Mouse (Mus musculus): ENCODE results near the gene Dnajc11.
A peak's percentile ranks its signal among the peaks of the same experiment; 100 is the strongest.

The Dnajc11 gene

GRCm38 (mm10) chr4:151983560-151983959 is 50.1 kb downstream of the Dnajc11 start:
- DNase-seq (ENCODE audit: extremely low read depth, low read depth, low spot score): no peak

- peak; percentile 47 for DNase-seq (ENCODE audit: extremely low read depth, low read depth, low spot score)
Observed at GRCm38 (mm10) chr4:151985886-151986285, 52.4 kb downstream of the Dnajc11 start.

DNA sequence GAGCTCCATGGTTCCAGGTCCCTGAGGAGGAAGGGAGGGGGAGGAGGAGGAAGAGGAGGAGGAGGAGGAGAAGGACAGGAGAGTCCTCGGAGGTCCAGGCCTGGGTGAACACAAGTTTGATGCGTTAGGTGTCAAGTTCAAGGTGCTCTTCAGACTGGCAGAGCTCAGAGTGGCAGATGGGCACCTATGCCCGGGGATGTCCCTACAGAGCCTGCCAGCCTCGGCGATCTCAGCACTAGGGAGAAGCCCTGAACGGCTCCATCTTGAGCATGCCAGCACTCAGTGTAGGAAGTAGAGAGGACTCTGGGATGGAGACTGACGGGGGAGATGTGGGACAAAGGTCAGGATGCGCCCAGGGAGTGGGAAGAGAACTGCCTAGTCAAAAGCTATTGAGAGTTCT is 53.2 kb downstream of the Dnajc11 start:
- no peak for DNase-seq (ENCODE audit: extremely low read depth, low read depth, low spot score)

GRCm38 (mm10) chr4:151988014-151988341 is 54.5 kb downstream of the Dnajc11 start:
- no peak for DNase-seq (ENCODE audit: extremely low read depth, low read depth, low spot score)

DNA sequence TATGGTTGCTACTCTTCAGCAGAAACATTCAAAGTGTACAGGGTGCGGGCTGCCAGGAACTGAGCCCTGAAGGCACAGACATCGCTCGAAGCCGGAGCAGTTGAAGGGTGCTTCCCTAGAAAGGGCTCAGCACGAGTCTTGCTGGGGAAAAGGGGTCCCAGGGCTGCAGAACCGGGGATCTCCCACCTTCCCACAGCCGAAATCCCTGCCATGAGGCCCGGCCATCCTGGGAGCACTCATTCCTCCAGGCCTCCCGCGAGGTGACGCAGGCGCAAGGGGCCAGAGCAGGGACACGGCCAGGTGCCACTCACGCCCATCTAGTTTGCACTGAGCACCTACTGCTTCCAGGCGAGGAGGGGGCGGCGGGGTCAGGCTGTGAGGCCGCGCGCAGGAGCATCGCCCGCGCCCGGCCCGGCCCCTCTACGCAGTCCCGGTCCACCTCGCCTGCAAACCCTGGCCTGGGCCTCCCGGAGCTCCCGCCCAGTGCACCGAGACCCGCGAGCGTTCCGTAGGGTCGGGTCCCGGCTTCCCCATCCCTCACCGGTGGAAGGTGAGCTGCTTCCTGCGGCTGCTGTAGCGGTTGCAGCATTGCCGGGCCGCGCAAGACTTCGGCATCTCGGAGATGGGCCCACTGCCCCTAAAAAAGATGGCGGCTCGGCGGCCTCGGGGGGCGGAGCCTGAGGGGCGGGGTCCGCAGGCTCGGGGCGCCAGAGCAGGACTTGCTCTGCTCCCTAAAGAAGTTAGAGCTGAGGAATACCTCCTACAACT is 55.0 kb downstream of the Dnajc11 start, which contains the start of gene Thap3:
TSS of gene Thap3 (minus strand) at position 656 of the 768 bp plus-strand sequence.
- no peak for DNase-seq (ENCODE audit: extremely low read depth, low read depth, low spot score)

DNA sequence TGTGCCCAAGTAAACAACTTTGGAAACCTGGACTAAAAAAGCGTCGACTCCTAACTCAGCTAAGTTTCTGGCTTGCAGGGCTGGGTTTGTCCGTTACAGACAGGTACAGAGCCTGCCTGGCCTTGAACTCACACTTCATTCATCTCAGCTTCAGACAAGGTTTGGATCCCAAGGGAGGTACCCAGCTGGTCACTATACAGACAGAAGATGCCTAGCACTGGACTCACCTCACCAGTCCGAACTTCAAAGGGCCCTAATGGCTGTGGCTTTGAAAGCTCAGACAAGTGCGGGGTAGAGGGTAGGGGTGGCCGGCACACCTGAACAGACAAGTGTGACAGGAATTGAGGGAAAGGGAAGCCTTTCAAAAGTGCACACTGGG is 55.6 kb downstream of the Dnajc11 start:
- no peak for DNase-seq (ENCODE audit: extremely low read depth, low read depth, low spot score)

GRCm38 (mm10) chr4:151992091-151992490 is 58.6 kb downstream of the Dnajc11 start:
- no peak for DNase-seq (ENCODE audit: extremely low read depth, low read depth, low spot score)

DNA sequence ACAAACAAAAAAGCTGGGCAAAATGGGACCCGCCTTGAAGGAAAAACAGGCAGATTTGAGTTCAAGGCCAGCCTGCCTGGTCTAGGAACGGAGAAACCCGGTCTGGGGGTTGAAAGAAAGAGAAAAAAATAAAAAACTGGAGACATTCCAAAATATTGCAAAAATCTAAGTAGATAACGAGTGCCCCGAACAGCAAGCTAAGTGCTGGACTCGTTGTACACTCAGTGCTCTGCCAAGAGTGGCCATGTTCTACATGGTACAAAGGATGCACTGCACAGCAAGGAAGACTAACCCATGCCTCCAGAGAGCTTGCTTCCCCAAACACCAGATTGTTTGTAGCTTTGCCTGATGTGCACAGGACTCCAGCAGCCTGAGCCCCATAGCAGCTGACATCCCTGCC is 59.5 kb downstream of the Dnajc11 start:
- no peak for DNase-seq (ENCODE audit: extremely low read depth, low read depth, low spot score)

DNA sequence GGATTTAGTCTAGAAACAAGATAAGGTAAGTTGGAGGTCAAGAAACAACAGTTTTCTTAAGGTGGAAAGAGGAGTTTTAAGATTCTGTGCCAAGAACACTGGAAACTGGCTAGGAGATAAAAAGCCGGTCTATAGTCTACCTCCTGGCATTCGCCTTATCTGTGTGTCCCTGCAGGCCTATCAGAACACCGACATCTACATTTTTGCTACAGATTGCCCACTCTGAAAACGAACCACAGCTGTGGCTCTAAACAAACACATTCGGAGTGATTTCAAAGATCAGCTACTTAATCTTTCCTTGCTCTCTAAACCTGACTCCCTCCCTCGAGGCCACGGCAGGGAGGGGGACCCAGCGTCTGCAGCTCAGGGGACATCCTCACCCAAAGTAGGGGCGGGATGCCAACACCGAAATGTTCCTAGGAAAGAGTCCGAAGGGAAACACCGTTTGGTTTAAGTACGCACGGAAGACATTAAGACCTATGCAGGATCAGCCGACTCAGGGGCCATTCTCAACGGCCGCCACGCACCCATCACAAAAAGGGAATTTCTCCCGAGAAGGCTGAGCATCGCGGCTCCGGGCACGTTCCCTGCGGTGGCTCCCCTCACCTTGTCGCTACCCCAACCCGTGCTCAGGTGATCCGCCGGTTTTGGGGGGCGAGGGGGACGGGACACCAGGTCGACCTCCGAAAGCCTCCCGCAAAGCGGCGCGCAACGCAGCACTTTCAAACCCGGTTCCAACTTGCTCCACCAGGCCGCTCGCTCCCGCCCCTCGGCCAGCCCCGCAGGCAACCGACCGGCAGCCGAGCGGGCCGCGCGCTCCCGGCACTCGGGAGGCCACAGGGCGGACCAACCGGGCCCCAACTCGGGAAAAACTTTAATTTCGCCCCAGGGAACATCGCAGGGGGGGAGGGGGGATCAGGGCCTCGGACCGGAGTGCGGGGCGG is 61.0 kb downstream of the Dnajc11 start:
- no peak for DNase-seq (ENCODE audit: extremely low read depth, low read depth, low spot score)

GRCm38 (mm10) chr4:151995371-151996172 is 62.1 kb downstream of the Dnajc11 start:
- no peak for DNase-seq (ENCODE audit: extremely low read depth, low read depth, low spot score)

DNA sequence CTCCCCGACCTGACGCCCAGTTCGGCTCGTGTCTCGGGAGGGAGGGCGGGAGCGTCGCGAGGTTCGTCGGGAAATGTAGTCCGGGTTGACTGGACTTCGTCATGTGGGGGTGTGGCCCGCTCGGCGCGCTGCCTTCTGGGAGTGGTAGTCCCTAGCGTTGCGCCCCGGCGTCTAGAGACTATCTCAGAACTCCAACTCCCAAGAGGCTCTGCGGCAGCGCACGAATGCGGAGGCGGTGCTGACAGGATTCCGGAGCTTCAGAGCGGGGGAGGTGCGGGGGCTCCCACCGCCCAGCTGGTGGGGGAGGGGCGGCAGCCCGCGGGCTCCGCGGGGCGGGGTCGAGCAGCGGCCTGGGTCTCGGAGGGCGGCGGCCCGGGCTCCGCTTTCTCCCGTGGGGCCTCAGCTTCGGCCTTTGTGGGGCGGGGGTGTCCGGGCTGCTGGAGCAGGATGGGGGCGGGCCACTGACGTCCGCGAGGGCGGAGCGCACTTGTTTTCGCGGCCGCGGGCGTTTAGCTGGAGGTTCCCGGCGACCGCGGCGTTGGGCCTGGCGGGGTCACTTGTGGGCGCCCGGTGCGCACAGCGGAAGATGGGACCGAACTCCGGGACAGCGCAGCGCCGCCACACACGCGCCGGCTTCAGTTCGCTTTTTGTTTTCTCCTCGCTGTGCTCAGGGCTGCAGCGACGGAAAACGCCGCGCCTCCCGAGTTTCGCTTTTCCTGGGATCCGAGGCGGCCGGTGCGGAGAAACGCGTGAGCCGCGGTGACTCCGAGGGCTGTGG is 62.9 kb downstream of the Dnajc11 start, which contains the start of gene Phf13:
TSS of gene Phf13 (minus strand) at position 86 of the 778 bp plus-strand sequence.
- DNase-seq (ENCODE audit: extremely low read depth, low read depth, low spot score): peak; percentile 82

DNA sequence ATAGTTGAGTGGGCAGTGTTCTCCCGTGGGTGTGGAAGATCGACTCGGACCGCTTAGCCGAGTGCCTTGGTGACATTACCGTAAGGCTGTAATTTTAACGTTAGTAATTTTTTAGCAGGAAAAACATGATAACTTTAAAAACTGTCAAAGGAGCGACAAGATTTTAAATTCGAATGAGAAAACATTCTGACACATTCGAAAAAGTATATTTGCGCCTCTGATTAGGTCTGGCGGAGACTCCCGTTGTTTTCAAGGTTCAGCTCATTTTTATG is 63.4 kb downstream of the Dnajc11 start:
- DNase-seq (ENCODE audit: extremely low read depth, low read depth, low spot score): no peak

GRCm38 (mm10) chr4:151997701-151998100 is 64.2 kb downstream of the Dnajc11 start:
- no peak for DNase-seq (ENCODE audit: extremely low read depth, low read depth, low spot score)

DNA sequence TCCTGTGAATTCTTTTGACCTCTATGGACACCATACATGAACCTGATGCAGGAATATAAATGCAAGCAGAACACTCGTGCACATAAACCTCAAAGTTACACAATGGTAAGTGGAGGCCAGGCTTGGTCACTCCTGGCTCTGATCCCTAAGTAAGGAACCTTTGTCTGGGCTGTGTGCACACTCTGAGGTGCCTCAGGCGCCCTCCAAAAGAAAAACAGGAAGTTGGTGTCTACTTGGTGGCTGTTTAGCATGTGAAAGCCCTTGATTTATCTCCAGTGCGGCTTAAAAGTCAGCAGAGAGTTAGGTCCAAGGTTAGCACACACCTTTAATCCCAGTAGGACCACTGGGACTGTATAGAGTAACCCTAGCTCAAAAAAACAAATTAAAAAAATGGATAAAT is 66.0 kb downstream of the Dnajc11 start:
- DNase-seq (ENCODE audit: extremely low read depth, low read depth, low spot score): no peak

DNA sequence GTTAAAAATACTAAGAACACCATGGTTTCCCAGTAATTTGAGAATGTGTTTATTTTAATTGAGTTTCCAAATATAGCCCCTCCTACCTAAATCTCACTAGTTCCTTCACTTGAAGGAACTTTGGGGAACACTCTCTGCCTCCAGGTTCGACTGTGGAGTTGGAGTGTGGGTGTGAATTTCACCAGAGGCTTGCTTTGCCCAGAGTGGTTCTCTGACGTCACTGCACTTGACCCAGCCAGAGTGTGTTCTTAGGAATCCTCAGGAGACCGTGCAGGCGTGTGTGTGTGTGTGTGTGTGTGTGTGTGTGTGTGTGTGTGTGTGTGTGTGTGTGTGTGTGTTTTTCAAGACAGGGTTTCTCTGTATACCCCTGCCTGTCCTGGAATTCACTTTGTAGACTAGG is 67.4 kb downstream of the Dnajc11 start:
- DNase-seq (ENCODE audit: extremely low read depth, low read depth, low spot score): no peak

GRCm38 (mm10) chr4:152001335-152001734 is 67.8 kb downstream of the Dnajc11 start:
- DNase-seq (ENCODE audit: extremely low read depth, low read depth, low spot score): no peak

- DNase-seq (ENCODE audit: extremely low read depth, low read depth, low spot score): no peak
Observed at GRCm38 (mm10) chr4:152002063-152002462, 68.6 kb downstream of the Dnajc11 start.

DNA sequence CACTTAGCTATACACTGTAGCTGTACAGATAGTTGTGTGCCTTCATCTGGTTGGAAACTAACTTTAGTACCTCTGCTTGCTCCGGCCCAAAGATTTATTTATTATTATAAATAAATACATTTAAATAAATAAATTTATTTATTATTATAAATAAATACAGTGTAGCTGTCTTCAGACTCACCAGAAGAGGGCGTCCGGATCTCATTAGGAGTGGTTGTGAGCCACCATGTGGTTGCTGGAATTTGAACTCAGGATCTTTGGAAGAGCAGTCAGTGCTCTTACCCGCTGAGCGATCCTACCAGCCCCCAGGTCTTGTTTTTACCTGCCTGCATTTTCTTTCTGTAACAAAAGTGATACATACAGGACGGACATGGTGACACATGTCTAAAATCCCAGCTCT is 72.6 kb downstream of the Dnajc11 start:
- DNase-seq (ENCODE audit: extremely low read depth, low read depth, low spot score): no peak

DNA sequence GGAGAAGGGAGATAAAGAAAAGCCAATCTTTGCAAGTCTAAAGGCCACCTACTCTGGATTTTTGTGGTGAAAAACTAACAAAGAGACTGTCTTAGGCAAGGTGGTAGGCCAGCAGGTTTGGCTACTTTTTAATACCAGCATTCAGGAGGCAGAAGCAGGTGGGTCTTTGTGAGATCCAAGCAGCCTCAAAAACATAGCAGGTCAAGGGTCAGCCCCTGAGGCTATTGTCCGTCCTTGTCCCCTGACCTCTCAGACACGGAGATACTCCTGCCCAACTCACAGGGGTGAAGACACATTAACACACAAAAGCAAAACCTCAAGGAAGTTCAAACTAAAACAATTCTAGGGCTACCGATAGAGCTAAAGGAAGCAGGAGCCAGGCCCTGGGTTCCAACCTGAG is 73.3 kb downstream of the Dnajc11 start:
- no peak for DNase-seq (ENCODE audit: extremely low read depth, low read depth, low spot score)

- no peak for DNase-seq (ENCODE audit: extremely low read depth, low read depth, low spot score)
Observed at GRCm38 (mm10) chr4:152007481-152008147, 74.1 kb downstream of the Dnajc11 start.
